In genomic region chr10:125838982-125839381, GRCm38 (mm10) we compare ENCODE assay signal across 15 mouse cellular contexts.
DNase-seq lines count a peak whose midpoint lies in the region; ATAC-seq lines count a peak whose summit lies in the region.
"Had no signal": no experiment of that assay in that cellular context is flagged by ENCODE, and none has a peak within 500 bp of the region (broad histone marks: within the 10 kb centered on the region; RNA-seq: fewer than 3 reads in every experiment).

No protein-coding gene starts in this region.

- no peaks in the 10 kb centered on the region for H3K4me1 ChIP-seq in heart, embryonic 11.5 days (ENCODE audit: control insufficient read depth, insufficient read depth, low read length)
- peaks cover 10% of the 10 kb centered on the region; the same call in 1 of the 2 replicates for H3K4me1 ChIP-seq in neural tube, embryonic 12.5 days
- H3K4me1 ChIP-seq in hindbrain, embryonic 16.5 days (ENCODE audit: control insufficient read depth, insufficient read depth, low read depth, low read length): peaks cover 13% of the 10 kb centered on the region

- DNase-seq in heart, adult 11 months: peak; percentile 55
- DNase-seq in neural tube, embryonic 10.5 days (ENCODE audit: extremely low spot score, low spot score): no peak
- no peak for DNase-seq in lung, postnatal 25 days (ENCODE audit: low spot score)
- DNase-seq in frontal cortex, postnatal 10 days (ENCODE audit: low spot score in 2 of 2): no peak
- DNase-seq: adrenal gland, postnatal 36 days; cerebellum, adult 9-10 months; heart, adult 18-20 months; kidney, adult 8-10 months; lung, adult 18-20 months; lung, postnatal 4 days; thymus, adult 18-20 months had no signal

- H3K4me2 ChIP-seq in heart, embryonic 11.5 days: no peak overlapping the region
- H3K4me2 ChIP-seq in neural tube, embryonic 12.5 days (replicated peaks): no peak overlapping the region
- H3K4me2 ChIP-seq in hindbrain, embryonic 16.5 days (ENCODE audit: low read length): no peak overlapping the region; the same call in 1 of the 2 replicates
- H3K4me2 ChIP-seq: midbrain, embryonic 12.5 days had no signal

- no peaks in the 10 kb centered on the region for H3K36me3 ChIP-seq in heart, embryonic 11.5 days (ENCODE audit: control insufficient read depth, insufficient read depth, low read length)
- H3K36me3 ChIP-seq in neural tube, embryonic 12.5 days: no peaks in the 10 kb centered on the region
- H3K36me3 ChIP-seq in hindbrain, embryonic 16.5 days (ENCODE audit: control insufficient read depth, insufficient read depth, low read length): no peaks in the 10 kb centered on the region
- H3K36me3 ChIP-seq: midbrain, embryonic 12.5 days had no signal

- no peaks in the 10 kb centered on the region for H3K27me3 ChIP-seq in heart, embryonic 11.5 days (ENCODE audit: control insufficient read depth, insufficient read depth, low read length)
- H3K27me3 ChIP-seq in neural tube, embryonic 12.5 days (replicated peaks): no peaks in the 10 kb centered on the region
- no peaks in the 10 kb centered on the region for H3K27me3 ChIP-seq in hindbrain, embryonic 16.5 days (replicated peaks; ENCODE audit: control insufficient read depth, insufficient read depth, low read length)

- 54% methylated on average over 11 of the region's 11 CpGs for WGBS in heart, embryonic 11.5 days (ENCODE audit: insufficient replicate concordance)
- 74% methylated on average over 11 of the region's 11 CpGs for WGBS in neural tube, embryonic 12.5 days
- 68% methylated on average over 11 of the region's 11 CpGs for WGBS in hindbrain, embryonic 16.5 days

- H3K27ac ChIP-seq in heart, embryonic 11.5 days (ENCODE audit: low read depth, low read length): no peak overlapping the region
- H3K27ac ChIP-seq in neural tube, embryonic 12.5 days: no peak overlapping the region
- no peak overlapping the region for H3K27ac ChIP-seq in hindbrain, embryonic 16.5 days (ENCODE audit: low read depth, low read length)
- H3K27ac ChIP-seq: midbrain, embryonic 12.5 days had no signal

- ATAC-seq in heart, embryonic 11.5 days (replicated peaks; ENCODE audit: insufficient number of reproducible peaks, low FRiP score, low TSS enrichment): no peak
- ATAC-seq in neural tube, embryonic 12.5 days (ENCODE audit: low FRiP score, low read depth): 0 out of 2 replicates have a peak, but pooled peaks have one; percentile 8
- no peak for ATAC-seq in hindbrain, embryonic 16.5 days

- H3K4me3 ChIP-seq in heart, embryonic 11.5 days (ENCODE audit: low read depth, low read length): no peak overlapping the region
- H3K4me3 ChIP-seq in neural tube, embryonic 12.5 days: no peak overlapping the region
- H3K4me3 ChIP-seq in hindbrain, embryonic 16.5 days (ENCODE audit: low read length): no peak overlapping the region
- H3K4me3 ChIP-seq: midbrain, embryonic 12.5 days had no signal

- no peak overlapping the region for H3K9ac ChIP-seq in heart, embryonic 11.5 days (ENCODE audit: low read depth, low read length)
- H3K9ac ChIP-seq in neural tube, embryonic 12.5 days: no peak overlapping the region
- peak overlapping the region; percentile 13; the same call in 1 of the 2 replicates for H3K9ac ChIP-seq in hindbrain, embryonic 16.5 days (ENCODE audit: low read depth, low read length)
- H3K9ac ChIP-seq: midbrain, embryonic 12.5 days had no signal

- H3K9me3 ChIP-seq in heart, embryonic 11.5 days (replicated peaks; ENCODE audit: control insufficient read depth, low read length): no peaks in the 10 kb centered on the region
- H3K9me3 ChIP-seq in neural tube, embryonic 12.5 days: no peaks in the 10 kb centered on the region
- H3K9me3 ChIP-seq in hindbrain, embryonic 16.5 days (ENCODE audit: control insufficient read depth, low read length): no peaks in the 10 kb centered on the region
- H3K9me3 ChIP-seq: midbrain, embryonic 12.5 days had no signal
